Comparison of ENCODE assay signal across 16 mouse cellular contexts in the genomic region with DNA sequence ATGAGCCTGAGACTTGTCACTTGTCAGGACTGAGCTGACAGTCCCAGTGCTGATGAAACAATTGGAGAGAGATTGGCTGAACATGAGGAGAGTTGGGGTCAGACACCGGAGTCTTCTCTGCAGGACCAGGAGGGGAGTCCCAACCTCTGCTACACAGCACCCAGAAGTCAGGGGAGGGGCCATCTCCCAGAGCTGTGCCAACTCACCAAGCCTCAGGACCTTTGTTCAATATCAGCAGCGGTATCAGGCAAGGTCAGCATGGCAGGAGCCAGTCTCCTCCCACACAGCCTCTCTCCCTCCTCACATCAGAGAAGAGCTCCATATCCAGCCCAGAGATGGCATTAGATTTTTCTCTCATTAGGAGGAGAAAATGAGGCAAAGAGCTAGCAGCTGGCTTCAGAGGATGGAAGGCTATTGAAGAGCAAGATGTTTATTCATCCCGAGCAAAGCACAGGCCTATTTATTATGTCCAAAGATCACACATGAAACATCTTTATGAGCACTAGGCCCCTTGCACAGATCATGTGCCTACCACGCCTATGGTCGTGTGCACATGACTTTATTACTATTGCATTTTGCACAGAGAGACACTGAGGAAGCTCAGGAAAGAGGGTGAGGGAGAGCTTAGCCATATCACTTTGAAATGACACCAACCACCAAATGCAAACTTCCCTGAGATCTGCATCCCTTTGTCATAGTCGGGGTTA.
"Had no signal": no experiment of that assay in that cellular context is flagged by ENCODE, and none has a peak within 500 bp of the region (broad histone marks: within the 10 kb centered on the region; RNA-seq: fewer than 3 reads in every experiment).

No protein-coding gene starts in this region.

- H3K4me1 ChIP-seq: neural tube, embryonic 12.5 days; neural tube, embryonic 13.5 days; stomach, embryonic 15.5 days had no signal

- H3K9me3 ChIP-seq: neural tube, embryonic 12.5 days; neural tube, embryonic 13.5 days; stomach, embryonic 15.5 days had no signal

- DNase-seq: retina, postnatal 1 day; right cerebral cortex, adult 18-20 months; right cerebral cortex, postnatal 14 days; right cerebral cortex, postnatal 25 days; right cerebral cortex, postnatal 4 days; spleen, adult 18-20 months; thymus, adult 18-20 months; thymus, adult 2 months; thymus, postnatal 14 days; thymus, postnatal 25 days; thymus, postnatal 36 days; thymus, postnatal 4 days had no signal

- H3K27ac ChIP-seq: neural tube, embryonic 12.5 days; neural tube, embryonic 13.5 days; stomach, embryonic 15.5 days; stomach, postnatal 0 days had no signal

- H3K36me3 ChIP-seq: neural tube, embryonic 12.5 days; neural tube, embryonic 13.5 days; stomach, embryonic 15.5 days had no signal

- H3K9ac ChIP-seq: neural tube, embryonic 12.5 days; neural tube, embryonic 13.5 days; stomach, embryonic 15.5 days had no signal

- H3K27me3 ChIP-seq: neural tube, embryonic 12.5 days; neural tube, embryonic 13.5 days; stomach, embryonic 15.5 days had no signal

- H3K4me2 ChIP-seq: neural tube, embryonic 12.5 days; neural tube, embryonic 13.5 days; stomach, embryonic 15.5 days had no signal

- H3K4me3 ChIP-seq: neural tube, embryonic 12.5 days; neural tube, embryonic 13.5 days; stomach, embryonic 15.5 days had no signal
